Mouse (Mus musculus): ENCODE results near the gene Pi4k2a.

Pi4k2a gene

GRCm38 (mm10) chr19:42089748-42090595 is at the start of gene Pi4k2a:
Pi4k2a (plus strand) TSS chr19:42090470.
- peak; percentile 100 for DNase-seq

- DNase-seq: no peak
Observed at GRCm38 (mm10) chr19:42043988-42044387, 46.3 kb upstream of the Pi4k2a start.

- DNase-seq: no peak
Observed at GRCm38 (mm10) chr19:42045269-42046102, 44.8 kb upstream of the Pi4k2a start, which contains the start of gene Hoga1. Hoga1 (plus strand) TSS chr19:42045610.

- no peak for DNase-seq
Observed at GRCm38 (mm10) chr19:42050251-42050650, 40.0 kb upstream of the Pi4k2a start.

GRCm38 (mm10) chr19:42051351-42051750 is 38.9 kb upstream of the Pi4k2a start:
- DNase-seq: no peak

- DNase-seq: no peak
Observed at GRCm38 (mm10) chr19:42051948-42052347, 38.3 kb upstream of the Pi4k2a start, which contains the start of gene 4933411K16Rik. 4933411K16Rik (plus strand) TSS chr19:42052248.

- no peak for DNase-seq
Observed at GRCm38 (mm10) chr19:42054255-42054654, 36.0 kb upstream of the Pi4k2a start.

- DNase-seq: no peak
Observed at GRCm38 (mm10) chr19:42055881-42056280, 34.4 kb upstream of the Pi4k2a start.

- DNase-seq: no peak
Observed at GRCm38 (mm10) chr19:42056719-42057409, 33.4 kb upstream of the Pi4k2a start.

GRCm38 (mm10) chr19:42058426-42058825 is 31.8 kb upstream of the Pi4k2a start:
- no peak for DNase-seq

- no peak for DNase-seq
Observed at GRCm38 (mm10) chr19:42061443-42061842, 28.8 kb upstream of the Pi4k2a start.

- DNase-seq: no peak
Observed at GRCm38 (mm10) chr19:42068441-42069240, 21.6 kb upstream of the Pi4k2a start.

GRCm38 (mm10) chr19:42069241-42069525 is 21.1 kb upstream of the Pi4k2a start:
- no peak for DNase-seq

GRCm38 (mm10) chr19:42071221-42071620 is 19.0 kb upstream of the Pi4k2a start:
- DNase-seq: no peak

- no peak for DNase-seq
Observed at GRCm38 (mm10) chr19:42071886-42072608, 18.2 kb upstream of the Pi4k2a start.

- DNase-seq: no peak
Observed at GRCm38 (mm10) chr19:42072802-42073201, 17.5 kb upstream of the Pi4k2a start.

- DNase-seq: no peak
Observed at GRCm38 (mm10) chr19:42075051-42075450, 15.2 kb upstream of the Pi4k2a start.

GRCm38 (mm10) chr19:42075992-42076391 is 14.3 kb upstream of the Pi4k2a start:
- DNase-seq: no peak

GRCm38 (mm10) chr19:42078566-42078965 is 11.7 kb upstream of the Pi4k2a start:
- no peak for DNase-seq

GRCm38 (mm10) chr19:42079006-42079405 is 11.3 kb upstream of the Pi4k2a start:
- DNase-seq: no peak

GRCm38 (mm10) chr19:42079950-42080349 is 10.3 kb upstream of the Pi4k2a start:
- no peak for DNase-seq

- DNase-seq: no peak
Observed at GRCm38 (mm10) chr19:42080469-42080868, 9.8 kb upstream of the Pi4k2a start.

Measured in cerebellum, adult 9-11 months (tissue).